Mouse (Mus musculus) heart, embryonic 11.5 days (tissue): ENCODE measurements around the gene Brpf3. TPM values are rescaled to one million over a fixed set of nuclear protein-coding genes. Genes with fewer than 3 reads are reported as not detected.

Experiments used
- ATAC-seq: fragments of 200-750 bp; cut with Nextera tagmentation; replicated peaks from 2 replicates; pipeline ENCODE4 v1.8.0; 2017; ENCODE audit warnings: moderate library complexity; ENCODE audit not compliant: insufficient number of reproducible peaks, low FRiP score, low TSS enrichment
- H3K27ac ChIP-seq: fragments of 300-500 bp; sonication (generic); 2 replicates; pipeline ENCODE4 v1.5.1; 2014; ENCODE audit warnings: mild to moderate bottlenecking, low read depth, low read length
- H3K27me3 ChIP-seq: fragments of 300-500 bp; sonication (generic); 2 replicates; pipeline ENCODE4 v1.6.1; 2014; ENCODE audit warnings: mild to moderate bottlenecking, low read length, mixed read lengths; ENCODE audit not compliant: control insufficient read depth, insufficient read depth
- H3K36me3 ChIP-seq: fragments of 300-500 bp; sonication (generic); 2 replicates; pipeline ENCODE4 v1.6.1; 2014; ENCODE audit warnings: mild to moderate bottlenecking, low read length, moderate library complexity, mixed read lengths; ENCODE audit not compliant: control insufficient read depth, insufficient read depth
- H3K4me1 ChIP-seq: fragments of 300-500 bp; sonication (generic); 2 replicates; pipeline ENCODE4 v1.6.1; 2014; ENCODE audit warnings: low read length; ENCODE audit not compliant: control insufficient read depth, insufficient read depth
- H3K4me2 ChIP-seq: fragments of 300-500 bp; sonication (generic); 2 replicates; pipeline ENCODE4 v1.6.1; 2014; ENCODE audit warnings: mild to moderate bottlenecking, moderate library complexity
- H3K4me3 ChIP-seq: fragments of 300-500 bp; sonication (generic); 2 replicates; pipeline ENCODE4 v1.5.1; 2014; ENCODE audit warnings: low read depth, low read length
- H3K9ac ChIP-seq: fragments of 300-500 bp; sonication (generic); 2 replicates; pipeline ENCODE4 v1.6.1; 2014; ENCODE audit warnings: mild to moderate bottlenecking, low read depth, low read length, moderate library complexity
- H3K9me3 ChIP-seq: fragments of 300-500 bp; sonication (generic); replicated peaks from 2 replicates; pipeline ENCODE4 v1.6.1; 2016; ENCODE audit warnings: low read length; ENCODE audit not compliant: control insufficient read depth
- whole genome bisulfite sequencing: fragments of 180-500 bp; shearing (Covaris S2); extraction: QIAGEN DNeasy Blood & Tissue Kit; methylation state at CpG from one replicate; pipeline ENCODE4 v1.1.7; 2014; ENCODE audit not compliant: insufficient replicate concordance; 5-methylcytosine and 5-hydroxymethylcytosine counted together
- polyA plus RNA-seq: library from polyadenylated mRNA; unstranded; fragments of >200 nt; fragmentation: Nextera tagmentation; extraction: Ambion mirVana; gene quantifications from 2 replicates; pipeline ENCODE4 v1.2.1, GENCODE M21; 2014

The Brpf3 gene
- polyA plus RNA-seq = 12.1 and 13.4 TPM in 2 replicates

GRCm38 (mm10) chr17:28800671-28801412, at the start of gene Brpf3:
Gene Brpf3 (plus strand): TSS chr17:28801090.
- peak within 1 kb of the TSS; percentile 99 for H3K27ac ChIP-seq
- H3K27me3 ChIP-seq = no peaks in the 10 kb centered on the region
- peak within 1 kb of the TSS; percentile 100 for H3K4me2 ChIP-seq
- peak within 1 kb of the TSS; percentile 98 for H3K9ac ChIP-seq
- H3K9me3 ChIP-seq = no peaks in the 10 kb centered on the region
- WGBS = under 1% methylated on average over 66 of the region's 99 CpGs
- ATAC-seq = peak; percentile 74
- peaks cover 13% of the 10 kb centered on the region for H3K4me1 ChIP-seq
- peak within 1 kb of the TSS; percentile 94 for H3K4me3 ChIP-seq
- peaks cover under 1% of the 10 kb centered on the region; the same call in 1 of the 2 replicates for H3K36me3 ChIP-seq

- Histone ChIP-seq H3K4me1 (no peaks in the 10 kb centered on the region), H3K4me2 (no peak overlapping the region), H3K4me3 (no peak overlapping the region), H3K9ac (no peak overlapping the region), H3K9me3 (no peaks in the 10 kb centered on the region), H3K36me3 (no peaks in the 10 kb centered on the region), H3K27me3 (no peaks in the 10 kb centered on the region), H3K27ac (no peak overlapping the region)
- ATAC-seq = no peak
- 57% methylated on average over 5 of the region's 5 CpGs for WGBS
Observed at GRCm38 (mm10) chr17:28756447-28756846, 44.4 kb upstream of the Brpf3 start.

- no peak for ATAC-seq
- Histone ChIP-seq H3K9me3 (no peaks in the 10 kb centered on the region), H3K9ac (no peak overlapping the region), H3K4me3 (no peak overlapping the region), H3K27me3 (no peaks in the 10 kb centered on the region), H3K4me1 (no peaks in the 10 kb centered on the region), H3K4me2 (no peak overlapping the region), H3K27ac (no peak overlapping the region), H3K36me3 (no peaks in the 10 kb centered on the region)
- 73% methylated on average over 2 of the region's 2 CpGs for WGBS
Observed at GRCm38 (mm10) chr17:28757470-28757869, 43.4 kb upstream of the Brpf3 start.

- no peak overlapping the region for H3K4me2 ChIP-seq
- H3K27ac ChIP-seq = no peak overlapping the region
- WGBS = 61% methylated on average over 8 of the region's 8 CpGs
- no peaks in the 10 kb centered on the region for H3K36me3 ChIP-seq
- H3K4me3 ChIP-seq = no peak overlapping the region
- no peaks in the 10 kb centered on the region for H3K4me1 ChIP-seq
- ATAC-seq = no peak
- no peaks in the 10 kb centered on the region for H3K27me3 ChIP-seq
- no peak overlapping the region for H3K9ac ChIP-seq
- H3K9me3 ChIP-seq = no peaks in the 10 kb centered on the region
Observed at GRCm38 (mm10) chr17:28760736-28761312, 40.1 kb upstream of the Brpf3 start.

- Histone ChIP-seq H3K4me2 (no peak overlapping the region), H3K9ac (no peak overlapping the region), H3K27me3 (no peaks in the 10 kb centered on the region), H3K4me1 (no peaks in the 10 kb centered on the region), H3K36me3 (no peaks in the 10 kb centered on the region), H3K27ac (no peak overlapping the region), H3K9me3 (no peaks in the 10 kb centered on the region), H3K4me3 (no peak overlapping the region)
- ATAC-seq = no peak
- WGBS = 20% methylated on average over 3 of the region's 3 CpGs
Observed at GRCm38 (mm10) chr17:28761871-28762270, 39.0 kb upstream of the Brpf3 start.

- 46% methylated on average over 3 of the region's 3 CpGs for WGBS
- Histone ChIP-seq H3K4me2 (no peak overlapping the region), H3K9ac (no peak overlapping the region), H3K4me1 (peaks cover 12% of the 10 kb centered on the region; the same call in 1 of the 2 replicates), H3K27ac (no peak overlapping the region), H3K4me3 (no peak overlapping the region), H3K27me3 (peaks cover 32% of the 10 kb centered on the region), H3K9me3 (no peaks in the 10 kb centered on the region), H3K36me3 (no peaks in the 10 kb centered on the region)
- no peak for ATAC-seq
Observed at GRCm38 (mm10) chr17:28766203-28766602, 34.7 kb upstream of the Brpf3 start.

- peaks cover 12% of the 10 kb centered on the region; the same call in 1 of the 2 replicates for H3K4me1 ChIP-seq
- WGBS = 72% methylated on average over 11 of the region's 11 CpGs
- no peak overlapping the region for H3K27ac ChIP-seq
- no peaks in the 10 kb centered on the region for H3K36me3 ChIP-seq
- no peak overlapping the region for H3K4me3 ChIP-seq
- no peak overlapping the region for H3K4me2 ChIP-seq
- H3K9me3 ChIP-seq = no peaks in the 10 kb centered on the region
- no peak for ATAC-seq
- H3K27me3 ChIP-seq = peaks cover 37% of the 10 kb centered on the region
- no peak overlapping the region for H3K9ac ChIP-seq
Observed at GRCm38 (mm10) chr17:28766781-28767515, 33.9 kb upstream of the Brpf3 start.

- peaks cover 37% of the 10 kb centered on the region for H3K27me3 ChIP-seq
- H3K4me1 ChIP-seq = peaks cover 12% of the 10 kb centered on the region; the same call in 1 of the 2 replicates
- no peaks in the 10 kb centered on the region for H3K9me3 ChIP-seq
- peak within 1 kb of the TSS; percentile 91 for H3K4me2 ChIP-seq
- peak; percentile 57; the same call in 1 of the 2 replicates for ATAC-seq
- H3K9ac ChIP-seq = peak within 1 kb of the TSS; percentile 44
- H3K36me3 ChIP-seq = no peaks in the 10 kb centered on the region
- 3% methylated on average over 42 of the region's 58 CpGs for WGBS
- H3K27ac ChIP-seq = no peak within 1 kb of the TSS
- H3K4me3 ChIP-seq = peak within 1 kb of the TSS; percentile 53
Observed at GRCm38 (mm10) chr17:28769121-28769874, 31.6 kb upstream of the Brpf3 start, which contains the start of gene Mapk13. Gene Mapk13 (plus strand): TSS chr17:28769297.
